Mouse (Mus musculus) neural tube, embryonic 15.5 days (tissue): ENCODE data around the gene Supt20. TPM values are rescaled to one million over a fixed set of nuclear protein-coding genes. Genes with fewer than 3 reads are reported as not detected.

Source experiments
- ATAC-seq: fragments of 200-750 bp; cut with Nextera tagmentation; 2 replicates; pipeline ENCODE4 v1.8.0; 2017; ENCODE audit warnings: mild to moderate bottlenecking, moderate TSS enrichment, moderate library complexity; ENCODE audit not compliant: low FRiP score
- H3K27ac ChIP-seq: fragments of 300-500 bp; sonication (generic); replicated peaks from 2 replicates; pipeline ENCODE4 v1.5.1; 2015; ENCODE audit warnings: mild to moderate bottlenecking, inconsistent platforms
- H3K27me3 ChIP-seq: fragments of 300-500 bp; sonication (generic); replicated peaks from 2 replicates; pipeline ENCODE4 v1.6.1; 2015; ENCODE audit warnings: inconsistent platforms
- H3K36me3 ChIP-seq: fragments of 300-500 bp; sonication (generic); 2 replicates; pipeline ENCODE4 v1.6.1; 2015; ENCODE audit warnings: inconsistent platforms
- H3K4me1 ChIP-seq: fragments of 300-500 bp; sonication (generic); 2 replicates; pipeline ENCODE4 v1.6.1; 2015; ENCODE audit warnings: inconsistent platforms
- H3K4me2 ChIP-seq: fragments of 300-500 bp; sonication (generic); 2 replicates; pipeline ENCODE4 v1.6.1; 2015; ENCODE audit warnings: inconsistent platforms, mild to moderate bottlenecking, moderate library complexity
- H3K4me3 ChIP-seq: fragments of 300-500 bp; sonication (generic); replicated peaks from 2 replicates; pipeline ENCODE4 v1.5.1; 2015; ENCODE audit warnings: mild to moderate bottlenecking, inconsistent platforms
- H3K9ac ChIP-seq: fragments of 300-500 bp; sonication (generic); replicated peaks from 2 replicates; pipeline ENCODE4 v1.6.1; 2015; ENCODE audit warnings: mild to moderate bottlenecking, inconsistent platforms
- H3K9me3 ChIP-seq: fragments of 300-500 bp; sonication (generic); replicated peaks from 2 replicates; pipeline ENCODE4 v1.6.1; 2016; ENCODE audit warnings: inconsistent platforms
- WGBS: fragments of 180-500 bp; shearing (Covaris S2); methylation state at CpG from one replicate; pipeline ENCODE4 v1.1.7; 2015; ENCODE audit warnings: mixed read lengths; 5-methylcytosine and 5-hydroxymethylcytosine counted together
- polyA plus RNA-seq: library from polyadenylated mRNA; unstranded; fragments of >200 nt; fragmentation: Nextera tagmentation; extraction: Ambion mirVana; gene quantifications from 2 replicates; pipeline ENCODE4 v1.2.1, GENCODE M21; 2015

Gene Supt20
- polyA plus RNA-seq, 1 experiment from 2014 or later: 80.7 TPM

DNA sequence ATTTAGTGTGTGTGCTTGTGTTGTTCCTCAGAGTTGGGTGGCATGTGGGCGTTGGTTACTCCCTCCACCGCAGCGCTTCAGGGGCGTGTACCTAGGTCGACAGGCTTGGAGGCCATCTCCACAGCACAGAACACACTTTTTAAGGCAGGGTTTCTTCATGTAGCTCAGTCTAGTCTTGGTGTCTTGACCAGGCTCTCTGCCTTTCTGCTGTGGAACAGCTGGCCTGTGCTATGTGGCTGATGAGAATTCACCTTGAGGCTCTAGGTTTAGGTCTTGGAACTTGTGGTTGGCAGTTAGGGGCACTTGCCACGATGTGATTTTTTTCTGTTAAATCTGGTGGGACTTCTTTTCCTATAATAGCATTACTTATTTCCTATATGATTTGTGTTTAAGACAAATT, 21.6 kb downstream of the Supt20 start, which contains the start of gene Gm21958:
Gm21958 (minus strand) TSS at position 101 of the 400 bp plus-strand sequence.
- no peaks in the 10 kb centered on the region for H3K4me1 ChIP-seq
- ATAC-seq: no peak
- H3K27ac ChIP-seq: no peak within 1 kb of the TSS
- peaks cover 75% of the 10 kb centered on the region for H3K36me3 ChIP-seq
- no peak within 1 kb of the TSS for H3K4me2 ChIP-seq
- no peak within 1 kb of the TSS for H3K9ac ChIP-seq
- WGBS: 94% methylated on average over 6 of the region's 6 CpGs
- H3K4me3 ChIP-seq: no peak within 1 kb of the TSS
- no peaks in the 10 kb centered on the region for H3K27me3 ChIP-seq
- no peaks in the 10 kb centered on the region for H3K9me3 ChIP-seq

DNA sequence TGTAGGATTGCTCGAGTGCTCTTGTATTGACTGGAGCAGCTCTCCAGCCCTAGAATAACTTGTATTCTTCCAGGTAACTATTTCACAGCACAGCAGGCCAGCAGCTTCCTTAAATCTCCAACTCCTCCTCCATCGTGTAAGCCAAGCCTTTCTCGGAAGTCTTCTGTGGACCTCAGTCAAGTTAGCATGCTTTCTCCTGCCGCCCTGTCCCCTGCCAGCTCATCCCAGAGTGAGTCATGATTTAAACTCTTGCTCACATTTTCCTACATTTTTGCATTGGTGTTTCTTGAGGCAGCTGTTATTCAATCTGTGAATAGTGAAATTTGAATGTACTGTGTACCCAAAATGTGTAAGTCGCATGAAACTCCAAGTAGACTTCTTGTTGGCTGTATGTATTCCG, 22.9 kb downstream of the Supt20 start:
- H3K36me3 ChIP-seq: peaks cover 66% of the 10 kb centered on the region
- H3K27ac ChIP-seq: no peak overlapping the region
- H3K4me1 ChIP-seq: no peaks in the 10 kb centered on the region
- no peaks in the 10 kb centered on the region for H3K27me3 ChIP-seq
- H3K4me3 ChIP-seq: no peak overlapping the region
- no peak overlapping the region for H3K4me2 ChIP-seq
- H3K9ac ChIP-seq: no peak overlapping the region
- no peak for ATAC-seq
- whole genome bisulfite sequencing: 97% methylated on average over 6 of the region's 6 CpGs
- no peaks in the 10 kb centered on the region for H3K9me3 ChIP-seq

DNA sequence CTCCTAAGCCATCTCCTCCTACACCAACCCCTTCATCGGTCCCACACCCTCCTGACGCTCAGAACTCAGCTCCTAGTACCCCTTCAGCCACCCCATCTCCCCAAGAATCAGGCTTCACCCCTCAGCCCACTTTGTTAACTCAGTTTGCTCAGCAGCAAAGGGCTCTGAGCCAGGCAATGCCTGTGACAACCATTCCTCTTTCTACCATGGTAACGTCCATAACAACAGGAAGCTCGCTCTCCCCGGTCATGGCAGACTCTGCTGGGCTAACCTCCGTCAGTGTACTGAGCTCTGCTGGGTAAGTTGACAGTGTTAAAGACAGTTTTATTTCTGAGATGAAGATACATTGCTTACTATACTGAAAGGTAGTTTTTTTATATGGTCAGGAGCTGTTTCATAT, 24.7 kb downstream of the Supt20 start:
- no peak overlapping the region for H3K4me3 ChIP-seq

DNA sequence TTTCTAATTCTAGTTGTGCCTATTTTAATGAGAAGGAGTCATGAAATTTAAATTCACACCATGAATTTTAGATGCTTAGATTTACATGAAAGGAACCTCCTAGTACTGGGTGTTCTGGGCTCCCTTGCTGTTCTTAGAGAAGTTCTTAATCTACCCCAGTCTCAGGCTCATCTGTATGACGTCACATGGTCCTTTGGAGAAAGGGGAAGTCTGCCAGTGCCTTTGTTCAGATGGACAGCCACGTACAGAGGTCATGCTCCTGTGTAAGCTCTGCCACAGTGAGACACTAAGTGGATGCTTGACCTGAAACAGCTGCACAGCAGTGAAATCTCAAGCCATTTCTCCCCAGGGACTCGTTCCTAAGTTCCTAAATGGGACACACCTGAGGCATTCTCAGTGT, 26.3 kb downstream of the Supt20 start:
- H3K36me3 ChIP-seq: peaks cover 69% of the 10 kb centered on the region
- no peak for ATAC-seq
- no peak overlapping the region for H3K4me2 ChIP-seq
- H3K9me3 ChIP-seq: no peaks in the 10 kb centered on the region
- no peaks in the 10 kb centered on the region for H3K27me3 ChIP-seq
- 68% methylated on average over 3 of the region's 3 CpGs for WGBS
- H3K4me1 ChIP-seq: no peaks in the 10 kb centered on the region
- no peak overlapping the region for H3K27ac ChIP-seq
- H3K9ac ChIP-seq: no peak overlapping the region
- no peak overlapping the region for H3K4me3 ChIP-seq

More for the DNA sequence above, 24.7 kb downstream of the Supt20 start:
- Histone ChIP-seq H3K27ac (no peak overlapping the region), H3K9me3 (no peaks in the 10 kb centered on the region), H3K4me1 (no peaks in the 10 kb centered on the region), H3K9ac (no peak overlapping the region), H3K4me2 (no peak overlapping the region), H3K27me3 (no peaks in the 10 kb centered on the region), H3K36me3 (peaks cover 64% of the 10 kb centered on the region)
- WGBS: 64% methylated on average over 6 of the region's 6 CpGs
- ATAC-seq: peak; percentile 66; the same call in 1 of the 2 replicates

DNA sequence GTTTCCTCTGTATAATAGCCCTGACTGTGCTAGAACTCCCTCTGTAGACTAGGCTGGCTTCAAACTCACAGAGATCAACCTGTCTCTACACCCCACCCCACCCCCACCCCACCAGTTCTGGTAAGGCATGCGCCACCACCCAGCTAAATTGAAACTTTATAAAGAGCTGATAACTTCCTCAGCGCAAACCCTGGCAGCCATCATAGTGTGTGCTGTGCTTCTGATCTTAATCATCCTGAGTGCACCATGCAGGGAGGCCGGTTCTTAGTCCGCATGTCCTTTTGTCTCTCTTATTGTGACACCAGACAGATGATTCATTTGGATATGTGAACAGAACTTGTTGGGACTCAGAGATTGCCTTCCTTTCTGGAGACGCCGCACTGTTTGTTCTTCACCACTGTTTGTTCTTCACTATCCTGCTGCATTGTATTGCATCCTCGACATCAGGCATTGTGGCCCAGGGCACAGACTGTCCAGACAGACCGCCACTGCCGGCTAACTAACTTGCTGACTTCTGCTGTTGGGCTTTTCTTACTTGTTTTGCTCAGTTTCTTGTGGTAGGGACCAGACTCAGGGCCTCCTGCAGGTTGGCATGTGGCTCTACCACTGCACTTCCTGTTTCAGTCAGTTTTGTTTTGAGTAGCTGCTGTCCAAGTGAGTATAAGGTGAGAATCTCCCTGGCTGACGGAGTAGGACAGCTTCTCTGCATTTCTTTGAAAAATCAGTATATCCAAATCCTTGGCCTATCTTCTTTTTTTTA, 31.3 kb downstream of the Supt20 start:
- Histone ChIP-seq H3K27me3 (no peaks in the 10 kb centered on the region), H3K9me3 (no peaks in the 10 kb centered on the region), H3K4me3 (no peak overlapping the region), H3K9ac (no peak overlapping the region), H3K4me1 (no peaks in the 10 kb centered on the region), H3K36me3 (peaks cover 60% of the 10 kb centered on the region), H3K27ac (no peak overlapping the region), H3K4me2 (no peak overlapping the region)
- 84% methylated on average over 10 of the region's 10 CpGs for WGBS
- no peak for ATAC-seq

DNA sequence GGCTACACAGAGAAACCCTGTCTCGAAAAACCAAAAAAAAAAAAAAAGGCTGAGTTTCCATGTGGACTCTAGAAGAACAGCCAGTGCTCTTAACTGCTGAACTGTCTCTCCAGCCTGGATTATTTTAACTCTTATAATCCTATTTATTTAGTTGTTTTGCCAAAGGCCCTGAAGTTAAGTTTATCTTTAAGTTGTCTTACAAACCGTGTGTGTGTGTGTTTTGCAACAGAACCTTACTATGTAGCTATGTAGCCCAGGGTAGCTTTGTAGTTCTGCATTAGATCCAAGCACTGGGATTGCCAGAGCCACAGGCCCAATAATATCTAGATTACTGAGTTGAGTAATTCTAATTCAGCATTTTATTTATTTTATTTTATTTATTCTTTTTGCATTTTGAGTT, 32.7 kb downstream of the Supt20 start:
- Histone ChIP-seq H3K4me1 (no peaks in the 10 kb centered on the region), H3K4me2 (no peak overlapping the region), H3K9me3 (no peaks in the 10 kb centered on the region), H3K27ac (no peak overlapping the region), H3K27me3 (no peaks in the 10 kb centered on the region), H3K4me3 (no peak overlapping the region), H3K9ac (no peak overlapping the region), H3K36me3 (peaks cover 71% of the 10 kb centered on the region)
- WGBS: 91% methylated on average over 2 of the region's 2 CpGs
- no peak for ATAC-seq

DNA sequence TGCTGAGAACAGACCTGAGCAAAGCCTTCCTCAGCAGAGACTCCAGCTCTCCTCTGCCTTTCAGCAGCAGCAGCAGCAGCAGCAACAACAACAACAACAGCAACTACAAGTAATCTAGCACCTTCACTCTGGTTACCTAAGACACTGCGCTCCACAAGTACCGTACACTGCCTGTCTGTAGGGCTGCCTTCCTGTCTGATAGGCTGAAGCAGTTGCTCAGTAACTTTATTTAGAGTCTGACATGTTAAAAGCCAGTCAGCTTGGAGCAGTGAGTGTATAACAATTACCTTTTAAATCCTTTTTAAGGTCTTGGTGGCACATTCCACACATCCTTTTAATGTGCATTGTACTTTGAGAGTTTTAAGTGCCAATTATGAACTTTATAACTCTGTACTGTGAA, 35.0 kb downstream of the Supt20 start:
- H3K9me3 ChIP-seq: no peaks in the 10 kb centered on the region
- no peak overlapping the region for H3K27ac ChIP-seq
- no peak overlapping the region for H3K9ac ChIP-seq
- H3K4me2 ChIP-seq: no peak overlapping the region
- peaks cover under 1% of the 10 kb centered on the region for H3K4me1 ChIP-seq
- H3K36me3 ChIP-seq: peaks cover 72% of the 10 kb centered on the region
- no peaks in the 10 kb centered on the region for H3K27me3 ChIP-seq
- WGBS: 98% methylated on average over 2 of the region's 2 CpGs
- no peak overlapping the region for H3K4me3 ChIP-seq
- ATAC-seq: no peak

DNA sequence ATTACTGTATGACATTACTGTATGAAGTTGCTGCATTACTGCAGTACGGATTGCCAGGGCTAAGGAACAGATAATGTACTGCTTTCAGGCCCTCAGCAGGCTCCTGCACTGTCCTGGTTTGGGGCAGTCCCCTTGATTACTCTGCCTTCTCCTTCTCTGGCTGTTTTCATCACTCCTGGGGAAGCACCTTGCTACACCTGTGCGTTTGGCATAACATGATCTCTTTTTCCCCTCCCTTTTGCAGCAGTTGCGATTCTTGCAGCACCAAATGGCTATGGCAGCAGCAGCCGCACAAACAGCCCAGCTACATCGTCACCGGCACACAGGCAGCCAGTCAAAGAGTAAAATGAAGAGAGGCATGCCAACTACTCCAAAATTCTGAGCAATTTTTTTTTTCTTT, 35.5 kb downstream of the Supt20 start:
- Histone ChIP-seq H3K27me3 (no peaks in the 10 kb centered on the region), H3K36me3 (peaks cover 72% of the 10 kb centered on the region), H3K9ac (no peak overlapping the region), H3K4me1 (peaks cover 6% of the 10 kb centered on the region), H3K9me3 (no peaks in the 10 kb centered on the region), H3K4me3 (no peak overlapping the region), H3K27ac (no peak overlapping the region), H3K4me2 (no peak overlapping the region)
- WGBS: 94% methylated on average over 6 of the region's 6 CpGs
- no peak for ATAC-seq

DNA sequence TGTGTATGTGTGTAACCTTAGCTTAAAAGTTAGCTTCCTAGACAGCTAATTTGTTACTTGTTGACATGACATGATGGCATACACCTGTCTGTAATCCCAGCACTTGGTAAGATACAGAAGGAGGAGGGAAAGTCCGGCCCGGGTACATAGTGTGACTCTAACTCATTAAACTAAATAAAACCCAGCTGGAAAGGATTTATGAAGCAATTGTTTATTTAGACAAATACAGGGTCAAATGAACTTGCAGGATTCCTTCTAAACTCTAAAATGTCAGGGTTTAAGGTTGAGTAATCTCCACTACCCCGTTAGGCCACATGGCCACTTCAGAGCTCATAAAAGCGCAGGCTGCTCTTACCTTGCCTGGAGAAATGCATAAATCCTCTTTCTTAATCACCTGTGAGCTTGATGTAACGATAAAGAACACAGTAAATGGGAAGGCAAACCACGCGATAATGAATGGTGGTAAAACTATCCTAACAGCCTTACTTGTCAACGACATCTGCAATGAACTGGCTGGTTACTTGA, 39.1 kb downstream of the Supt20 start:
- peaks cover 62% of the 10 kb centered on the region for H3K36me3 ChIP-seq
- H3K4me3 ChIP-seq: no peak overlapping the region
- WGBS: 81% methylated on average over 8 of the region's 8 CpGs
- H3K4me2 ChIP-seq: no peak overlapping the region
- H3K9me3 ChIP-seq: no peaks in the 10 kb centered on the region
- H3K9ac ChIP-seq: no peak overlapping the region
- peaks cover 22% of the 10 kb centered on the region for H3K4me1 ChIP-seq
- H3K27me3 ChIP-seq: no peaks in the 10 kb centered on the region
- no peak overlapping the region for H3K27ac ChIP-seq
- no peak for ATAC-seq

DNA sequence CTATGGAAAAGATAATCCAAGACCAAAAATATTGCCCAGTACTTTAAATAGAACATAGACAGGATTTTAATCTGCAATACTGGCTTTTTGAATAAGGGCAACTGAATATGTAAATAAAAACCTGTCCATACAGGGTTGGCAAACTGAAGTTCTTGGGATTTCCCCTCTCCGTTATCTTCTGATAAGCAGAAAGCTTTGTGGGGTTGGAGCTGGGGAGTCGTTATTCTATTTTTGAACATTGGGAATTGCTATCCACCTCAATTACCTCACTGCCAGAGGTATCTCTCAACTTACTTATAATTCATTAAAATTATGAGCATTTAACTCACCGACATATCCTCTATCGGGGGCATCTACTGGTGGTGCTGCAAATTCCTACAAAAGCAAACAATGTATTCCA, 39.8 kb downstream of the Supt20 start:
- peaks cover 22% of the 10 kb centered on the region for H3K4me1 ChIP-seq

DNA sequence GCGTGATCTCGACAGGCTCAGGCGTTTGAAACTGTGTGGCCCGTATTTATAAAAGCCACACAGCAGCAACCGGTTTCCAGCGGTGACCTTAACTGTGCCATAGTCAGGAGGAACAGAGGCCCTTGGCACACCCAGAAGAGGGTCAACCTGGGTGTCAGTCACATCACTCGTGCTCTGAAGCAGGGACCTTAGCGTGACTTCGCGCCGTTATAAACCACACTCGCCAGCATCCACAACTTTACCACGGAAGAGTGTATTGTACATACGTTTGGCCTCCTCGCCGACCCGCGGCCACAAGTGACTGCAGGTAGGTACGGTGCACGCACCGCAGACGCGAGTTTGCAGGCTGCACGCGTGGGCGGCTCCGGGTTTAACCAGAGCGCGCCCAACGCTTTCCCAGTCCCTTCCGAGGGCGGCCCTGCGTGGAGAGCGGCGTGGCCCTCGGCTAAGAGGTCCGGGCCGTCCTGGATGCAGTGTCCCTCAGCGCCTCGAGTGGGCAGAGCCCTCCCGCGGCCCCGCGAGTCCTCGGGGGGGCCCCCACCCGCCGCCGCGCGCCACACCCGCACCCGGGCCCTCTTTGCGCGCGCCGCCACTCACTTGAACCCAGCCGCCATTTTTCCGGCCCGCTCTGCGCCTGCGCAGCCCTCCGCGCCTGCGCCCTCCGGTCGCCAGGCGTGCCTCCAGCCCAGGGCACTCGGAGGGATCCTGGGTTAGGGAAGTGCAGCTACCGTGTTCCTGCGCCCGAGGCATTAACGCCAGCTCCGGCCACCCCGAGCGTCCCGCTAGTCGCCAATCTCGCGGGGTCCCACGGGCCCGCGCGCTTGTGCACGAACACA, 42.0 kb downstream of the Supt20 start:
- H3K27ac ChIP-seq: peak overlapping the region; percentile 99
- H3K4me1 ChIP-seq: peaks cover 22% of the 10 kb centered on the region
- H3K9ac ChIP-seq: peak overlapping the region; percentile 98
- ATAC-seq: peak; percentile 96
- peak overlapping the region; percentile 91 for H3K4me3 ChIP-seq
- no peaks in the 10 kb centered on the region for H3K9me3 ChIP-seq
- WGBS: under 1% methylated on average over 76 of the region's 84 CpGs
- peak overlapping the region; percentile 81 for H3K4me2 ChIP-seq
- peaks cover 40% of the 10 kb centered on the region for H3K36me3 ChIP-seq
- no peaks in the 10 kb centered on the region for H3K27me3 ChIP-seq

More for the DNA sequence above, 39.8 kb downstream of the Supt20 start:
- Histone ChIP-seq H3K4me2 (no peak overlapping the region), H3K27ac (no peak overlapping the region), H3K9ac (no peak overlapping the region), H3K27me3 (no peaks in the 10 kb centered on the region), H3K9me3 (no peaks in the 10 kb centered on the region), H3K36me3 (peaks cover 55% of the 10 kb centered on the region), H3K4me3 (no peak overlapping the region)
- no peak for ATAC-seq
- WGBS: 92% methylated on average over 4 of the region's 4 CpGs
